9 mouse cellular contexts compared by ENCODE assay signal in genomic region chr9:44707749-44708428, GRCm38 (mm10). TPM values are rescaled to one million over a fixed set of nuclear protein-coding genes. Genes with fewer than 3 reads are reported as not detected.
A peak's percentile ranks its signal among the peaks of the same experiment; 100 is the strongest.
DNase-seq lines count a peak whose midpoint lies in the region; ATAC-seq and TF ChIP-seq lines count a peak whose summit lies in the region.
"Had no signal": no experiment of that assay in that cellular context is flagged by ENCODE, and none has a peak within 500 bp of the region (broad histone marks: within the 10 kb centered on the region; RNA-seq: fewer than 3 reads in every experiment).

No protein-coding gene starts in this region.

- no peak overlapping the region for H3K27ac ChIP-seq in testis, adult 2 months (ENCODE audit: control insufficient read depth, insufficient read depth, low read depth, low read length)
- no peak overlapping the region for H3K27ac ChIP-seq in liver, embryonic 11.5 days (ENCODE audit: low read depth, low read length)
- H3K27ac ChIP-seq: macrophage had no signal

- intact Hi-C loops in heart, postnatal 25 days (cut with DNase I), result loop anchor here (5.0 kb wide), 1 partner anchor 39 kb away; no protein-coding TSS in a partner anchor

- H3K4me1 ChIP-seq in testis, adult 2 months (ENCODE audit: control insufficient read depth, insufficient read depth, low read length), result peaks cover 16% of the 10 kb centered on the region
- H3K4me1 ChIP-seq in liver, embryonic 11.5 days (replicated peaks; ENCODE audit: control insufficient read depth, insufficient read depth, low read length), result peaks cover 7% of the 10 kb centered on the region

- TF ChIP-seq CTCF in testis, adult 2 months (IDR thresholded peaks at IDR 0.05; ENCODE audit: control insufficient read depth, insufficient read depth, insufficient replicate concordance, low read depth, low read length), result no peak

- peak overlapping the region; percentile 11; the same call in 1 of the 2 replicates for H3K9ac ChIP-seq in liver, embryonic 11.5 days (ENCODE audit: low read depth, low read length)

- no peaks in the 10 kb centered on the region for H3K9me3 ChIP-seq in liver, embryonic 11.5 days (ENCODE audit: control insufficient read depth, low read length)

- peak; percentile 92 for DNase-seq in heart, adult 11 months
- no peak for DNase-seq in heart, postnatal 25 days (ENCODE audit: low spot score)
- no peak for DNase-seq in testis, postnatal 14 days (ENCODE audit: low spot score)
- no peak for DNase-seq in liver, embryonic 11.5 days (ENCODE audit: low spot score)
- no peak for DNase-seq in right cerebral cortex, adult 2 months (ENCODE audit: low spot score in 2 of 2)
- DNase-seq in urinary bladder, postnatal 25 days (ENCODE audit: low spot score), result no peak
- DNase-seq in adrenal gland, postnatal 25 days, result no peak

- TF ChIP-seq POLR2A in testis, adult 2 months (IDR thresholded peaks at IDR 0.05; ENCODE audit: control insufficient read depth, low read depth, low read length), result no peak

- ATAC-seq in liver, embryonic 11.5 days (replicated peaks; ENCODE audit: low FRiP score), result 0 out of 2 replicates have a peak, but pooled peaks have one; percentile 30

- WGBS in liver, embryonic 11.5 days, result 24% methylated on average over 28 of the region's 28 CpGs

- no peaks in the 10 kb centered on the region; the same call in 1 of the 2 replicates for H3K27me3 ChIP-seq in testis, adult 2 months (ENCODE audit: control insufficient read depth, insufficient read depth, low read length)
- no peaks in the 10 kb centered on the region; the same call in 1 of the 2 replicates for H3K27me3 ChIP-seq in liver, embryonic 11.5 days (replicated peaks; ENCODE audit: control insufficient read depth, insufficient read depth, low read length)

- H3K4me2 ChIP-seq in liver, embryonic 11.5 days, result peak overlapping the region; percentile 71

- H3K36me3 ChIP-seq in testis, adult 2 months (ENCODE audit: control insufficient read depth, insufficient read depth, low read length), result no peaks in the 10 kb centered on the region
- 0 out of 2 replicates have a peak, but pooled peaks cover 2% of the 10 kb centered on the region for H3K36me3 ChIP-seq in liver, embryonic 11.5 days (ENCODE audit: control insufficient read depth, insufficient read depth, low read length)

- peak overlapping the region; percentile 30 for H3K4me3 ChIP-seq in testis, adult 2 months (ENCODE audit: control insufficient read depth, low read depth, low read length)
- H3K4me3 ChIP-seq in liver, embryonic 11.5 days (ENCODE audit: low read depth, low read length), result peak overlapping the region; percentile 36

RNA-seq across cellular contexts. Expression of gene Phldb1, which starts 27.1 kb away (rescaled TPM):
- 100 to 1,000 TPM; 115 to 121 TPM for total RNA-seq in heart, postnatal 25 days (2021)
- 3.8 and 4.8 TPM in 2 replicates for polyA plus RNA-seq in testis, adult 2 months (2012; rRNA removed)
- polyA plus RNA-seq in liver, embryonic 11.5 days (2014; fragmentation: Nextera tagmentation; extraction: Ambion mirVana), result 10.6 and 10.9 TPM in 2 replicates
- total RNA-seq in adrenal gland, postnatal 25 days (2021), result 33.7 and 36.9 TPM in 2 replicates

RNA-seq across cellular contexts. Expression of gene Treh, which starts 34.9 kb away (rescaled TPM):
- not detected for total RNA-seq in heart, postnatal 25 days (2021)
- polyA plus RNA-seq in testis, adult 2 months (2012; rRNA removed), result 0.47 TPM in 1 of 2 replicates, not detected in the other
- polyA plus RNA-seq in liver, embryonic 11.5 days (2014; fragmentation: Nextera tagmentation; extraction: Ambion mirVana), result not detected in 2 replicates
- not detected in 2 replicates for total RNA-seq in adrenal gland, postnatal 25 days (2021)
- polyA plus RNA-seq: macrophage had no signal

RNA-seq across cellular contexts. Expression of gene Arcn1, which starts 59.8 kb away (rescaled TPM):
- total RNA-seq in heart, postnatal 25 days (2021), result 10 to 100 TPM; 85.4 to 85.5 TPM
- polyA plus RNA-seq in testis, adult 2 months (2012; rRNA removed), result 22.0 and 28.5 TPM in 2 replicates
- polyA plus RNA-seq in liver, embryonic 11.5 days (2014; fragmentation: Nextera tagmentation; extraction: Ambion mirVana), result 171 and 202 TPM in 2 replicates
- 148 and 170 TPM in 2 replicates for total RNA-seq in adrenal gland, postnatal 25 days (2021)

RNA-seq across cellular contexts. Expression of gene Ift46, which starts 59.8 kb away (rescaled TPM):
- 10 to 100 TPM; 32.0 to 39.5 TPM for total RNA-seq in heart, postnatal 25 days (2021)
- polyA plus RNA-seq in testis, adult 2 months (2012; rRNA removed), result 199 and 203 TPM in 2 replicates
- polyA plus RNA-seq in liver, embryonic 11.5 days (2014; fragmentation: Nextera tagmentation; extraction: Ambion mirVana), result 48.9 and 54.0 TPM in 2 replicates
- 71.7 and 97.0 TPM in 2 replicates for total RNA-seq in adrenal gland, postnatal 25 days (2021)
